In the genomic region with DNA sequence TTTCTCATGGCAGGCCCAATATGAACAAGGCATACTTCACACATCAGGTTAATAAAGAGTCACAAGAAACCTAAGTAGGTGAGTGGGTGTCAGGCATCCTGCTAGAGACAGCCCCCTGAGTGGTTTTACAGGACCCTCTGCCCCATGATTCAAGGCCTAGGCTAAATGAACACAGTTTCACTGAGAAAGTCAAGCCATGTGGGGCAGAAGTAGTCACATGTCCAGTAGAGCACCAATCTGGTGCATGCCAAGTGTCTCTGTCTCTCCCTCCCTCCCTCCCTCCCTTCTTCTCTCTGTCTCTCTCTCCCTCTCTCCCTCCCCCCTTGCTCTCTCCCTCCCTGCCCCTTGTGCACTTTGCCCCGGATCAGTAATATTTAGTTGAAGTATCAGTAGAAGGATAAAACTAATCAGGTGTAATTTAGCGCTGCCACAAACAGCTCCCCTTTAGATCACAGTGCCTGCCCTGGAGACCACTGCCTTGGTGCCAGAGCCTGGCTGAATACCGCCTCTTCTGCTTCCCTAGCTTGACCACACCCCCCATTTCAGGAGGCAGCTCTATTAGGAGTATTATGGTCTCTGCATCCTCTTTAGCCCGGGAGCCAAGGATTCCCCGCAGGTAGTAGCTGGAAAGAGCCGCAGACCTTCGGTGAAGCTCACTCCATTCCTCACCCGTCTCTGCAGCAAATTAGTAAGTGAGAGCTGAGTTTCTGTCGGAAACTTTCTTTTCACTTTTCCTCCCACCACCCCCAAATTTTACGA, we compare ENCODE assay signal across 8 mouse cellular contexts. TPM values are rescaled to one million over a fixed set of nuclear protein-coding genes. Genes with fewer than 3 reads are reported as not detected.
DNase-seq lines count a peak whose midpoint lies in the region; ATAC-seq lines count a peak whose summit lies in the region.

Gene Ets1 (plus strand): TSS at position 595 of the 759 bp plus-strand sequence.

- H3K9me3 ChIP-seq in embryonic facial prominence, embryonic 10.5 days = no peaks in the 10 kb centered on the region
- H3K9me3 ChIP-seq in heart, embryonic 13.5 days = no peaks in the 10 kb centered on the region
- no peaks in the 10 kb centered on the region for H3K9me3 ChIP-seq in stomach, embryonic 15.5 days

- no peak within 1 kb of the TSS; the same call in 1 of the 2 replicates for H3K27ac ChIP-seq in embryonic facial prominence, embryonic 10.5 days (replicated peaks)
- H3K27ac ChIP-seq in heart, embryonic 13.5 days (replicated peaks) = peak within 1 kb of the TSS; percentile 20
- no peak within 1 kb of the TSS for H3K27ac ChIP-seq in stomach, embryonic 15.5 days

- H3K9ac ChIP-seq in heart, embryonic 13.5 days = peak within 1 kb of the TSS; percentile 68
- no peak within 1 kb of the TSS for H3K9ac ChIP-seq in stomach, embryonic 15.5 days

- peak within 1 kb of the TSS; percentile 45 for H3K4me3 ChIP-seq in embryonic facial prominence, embryonic 10.5 days
- peak within 1 kb of the TSS; percentile 41 for H3K4me3 ChIP-seq in heart, embryonic 13.5 days
- H3K4me3 ChIP-seq in stomach, embryonic 15.5 days (replicated peaks) = peak within 1 kb of the TSS; percentile 32

- no peak for ATAC-seq in heart, embryonic 13.5 days (ENCODE audit: extremely low read depth, insufficient number of reproducible peaks, low FRiP score, low TSS enrichment)
- ATAC-seq in stomach, embryonic 15.5 days (ENCODE audit: insufficient read depth, low FRiP score, low read depth) = no peak

- peaks cover 24% of the 10 kb centered on the region for H3K4me1 ChIP-seq in embryonic facial prominence, embryonic 10.5 days
- H3K4me1 ChIP-seq in heart, embryonic 13.5 days = peaks cover 28% of the 10 kb centered on the region
- H3K4me1 ChIP-seq in stomach, embryonic 15.5 days = no peaks in the 10 kb centered on the region

- under 1% methylated on average over 10 of the region's 10 CpGs for WGBS in embryonic facial prominence, embryonic 10.5 days
- WGBS in heart, embryonic 13.5 days = 2% methylated on average over 10 of the region's 10 CpGs
- 4% methylated on average over 10 of the region's 10 CpGs for WGBS in stomach, embryonic 15.5 days

- DNase-seq in thymus, postnatal 4 days = peak; percentile 42
- DNase-seq in thymus, postnatal 10 days (ENCODE audit: low spot score in 2 of 2) = no peak
- DNase-seq in embryonic facial prominence, embryonic 10.5 days (ENCODE audit: low spot score) = peak; percentile 57
- DNase-seq in kidney, postnatal 10 days = peak; percentile 68
- DNase-seq in lung, postnatal 14 days = peak; percentile 28
- DNase-seq in frontal cortex, postnatal 36 days (ENCODE audit: low spot score in 2 of 2) = no peak

- peak within 1 kb of the TSS; percentile 66 for H3K4me2 ChIP-seq in heart, embryonic 13.5 days
- peak within 1 kb of the TSS; percentile 48 for H3K4me2 ChIP-seq in stomach, embryonic 15.5 days

- H3K27me3 ChIP-seq in embryonic facial prominence, embryonic 10.5 days (replicated peaks; ENCODE audit: low read depth, poor library complexity, severe bottlenecking) = peaks cover 76% of the 10 kb centered on the region
- peaks cover 29% of the 10 kb centered on the region for H3K27me3 ChIP-seq in heart, embryonic 13.5 days (replicated peaks)
- 0 out of 2 replicates have a peak, but pooled peaks cover 6% of the 10 kb centered on the region for H3K27me3 ChIP-seq in stomach, embryonic 15.5 days (replicated peaks)

- no peaks in the 10 kb centered on the region for H3K36me3 ChIP-seq in embryonic facial prominence, embryonic 10.5 days (replicated peaks)
- H3K36me3 ChIP-seq in heart, embryonic 13.5 days = no peaks in the 10 kb centered on the region
- no peaks in the 10 kb centered on the region for H3K36me3 ChIP-seq in stomach, embryonic 15.5 days

RNA-seq across cellular contexts. Expression of gene Ets1, which starts in this region (rescaled TPM):
- polyA plus RNA-seq in embryonic facial prominence, embryonic 10.5 days (2016; fragmentation: Nextera tagmentation; extraction: Ambion mirVana) = 34.0 and 38.6 TPM in 2 replicates
- 46.9 and 48.3 TPM in 2 replicates for polyA plus RNA-seq in heart, embryonic 13.5 days (2015; fragmentation: Nextera tagmentation; extraction: Ambion mirVana)
- polyA plus RNA-seq in stomach, embryonic 15.5 days (2015; fragmentation: Nextera tagmentation; extraction: Ambion mirVana) = 41.3 and 45.9 TPM in 2 replicates

Comparison
In these comparisons a context has a peak if more than half of its experiments do, and no peak if none do; other contexts are left out.
1. DNase-seq: peak in thymus, postnatal 4 days (single experiment), embryonic facial prominence, embryonic 10.5 days (single experiment), kidney, postnatal 10 days (single experiment) and lung, postnatal 14 days (single experiment); none in thymus, postnatal 10 days (0 of 2) and frontal cortex, postnatal 36 days (0 of 2).
2. Peak in every context shown above with its lines, with median percentiles within 50 percentile points of each other: H3K4me3 ChIP-seq.